In the genomic region with DNA sequence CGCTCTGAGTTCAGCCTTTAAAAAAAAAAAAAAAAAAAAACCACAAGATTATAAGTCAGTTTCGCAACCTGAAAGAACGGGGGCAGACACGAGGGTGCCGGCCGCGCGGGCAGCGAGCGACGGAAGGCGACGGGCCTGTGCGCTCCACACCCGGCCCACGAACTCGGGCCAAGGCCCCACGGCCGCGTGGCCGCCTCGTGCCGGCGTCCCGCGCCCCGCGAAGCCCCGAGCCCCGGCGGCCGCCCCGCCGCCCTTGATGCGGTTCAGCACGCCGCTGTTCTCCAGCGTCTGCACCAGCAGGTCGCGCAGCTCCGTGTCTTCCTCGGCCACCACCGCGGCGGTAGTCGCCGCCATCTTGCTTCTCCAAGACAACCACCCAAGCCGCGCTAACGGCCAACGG, we compare ENCODE assay signal across 8 mouse cellular contexts. TPM values are rescaled to one million over a fixed set of nuclear protein-coding genes. Genes with fewer than 3 reads are reported as not detected.
DNase-seq lines count a peak whose midpoint lies in the region; ATAC-seq and TF ChIP-seq lines count a peak whose summit lies in the region.
"Not testable (repeated sequence)": the region's sequence is repeated elsewhere in the genome, so short reads cannot be mapped to it uniquely, and the experiment has no call there.

A gene (minus strand): TSS at position 381 of the 400 bp plus-strand sequence.

- H3K79me2 ChIP-seq in C2C12 (ENCODE audit: control insufficient read depth, insufficient read depth), result not testable (repeated sequence)

- peak within 1 kb of the TSS; percentile 67 for H3K9ac ChIP-seq in forebrain, embryonic 13.5 days
- H3K9ac ChIP-seq in heart, embryonic 15.5 days, result peak within 1 kb of the TSS; percentile 63
- peak within 1 kb of the TSS; percentile 65 for H3K9ac ChIP-seq in kidney, embryonic 16.5 days (replicated peaks; ENCODE audit: low read length)
- H3K9ac ChIP-seq in midbrain, embryonic 14.5 days (replicated peaks; ENCODE audit: low read length), result not testable (repeated sequence)

- not testable (repeated sequence) for TF ChIP-seq CTCF in C2C12 (IDR thresholded peaks at IDR 0.05; ENCODE audit: control insufficient read depth, insufficient read depth, insufficient read length); brain, embryonic 14.5 days (IDR thresholded peaks at IDR 0.05; ENCODE audit: borderline replicate concordance, extremely low read depth, insufficient read depth, insufficient read length)

- WGBS in forebrain, embryonic 13.5 days, result 1% methylated on average over 44 of the region's 51 CpGs
- under 1% methylated on average over 47 of the region's 51 CpGs for WGBS in heart, embryonic 15.5 days
- WGBS in kidney, embryonic 16.5 days, result 0% methylated on average over 39 of the region's 51 CpGs
- under 1% methylated on average over 38 of the region's 51 CpGs for WGBS in midbrain, embryonic 14.5 days

- H3K4me2 ChIP-seq in forebrain, embryonic 13.5 days, result peak within 1 kb of the TSS; percentile 56
- H3K4me2 ChIP-seq in heart, embryonic 15.5 days, result peak within 1 kb of the TSS; percentile 59
- H3K4me2 ChIP-seq in kidney, embryonic 16.5 days (replicated peaks; ENCODE audit: low read depth, low read length), result peak within 1 kb of the TSS; percentile 48
- H3K4me2 ChIP-seq in midbrain, embryonic 14.5 days (ENCODE audit: low read length), result peak within 1 kb of the TSS; percentile 49

- TF ChIP-seq POLR2A in brain, embryonic 14.5 days (IDR thresholded peaks at IDR 0.05; ENCODE audit: borderline replicate concordance, extremely low read depth, insufficient read depth, insufficient read length, poor library complexity, severe bottlenecking), result not testable (repeated sequence)

- H3K79me3 ChIP-seq in C2C12 (ENCODE audit: low read depth), result not testable (repeated sequence)

- not testable (repeated sequence) for H3K27me3 ChIP-seq in C2C12 (ENCODE audit: control insufficient read depth, insufficient read depth, insufficient read length); forebrain, embryonic 13.5 days; heart, embryonic 15.5 days; kidney, embryonic 16.5 days (ENCODE audit: insufficient read depth, low read length); midbrain, embryonic 14.5 days (ENCODE audit: control insufficient read depth, insufficient read depth, low read length)

- H3K27ac ChIP-seq in forebrain, embryonic 13.5 days, result not testable (repeated sequence)
- H3K27ac ChIP-seq in heart, embryonic 15.5 days, result peak within 1 kb of the TSS; percentile 70
- H3K27ac ChIP-seq in kidney, embryonic 16.5 days (ENCODE audit: low read length), result peak within 1 kb of the TSS; percentile 61; the same call in 1 of the 2 replicates
- H3K27ac ChIP-seq in midbrain, embryonic 14.5 days (replicated peaks; ENCODE audit: low read depth, low read length), result 0 out of 2 replicates have a peak within 1 kb of the TSS, but pooled peaks have one; percentile 45

- H3K36me3 ChIP-seq in C2C12 (ENCODE audit: control insufficient read depth, insufficient read depth); forebrain, embryonic 13.5 days (ENCODE audit: poor library complexity, severe bottlenecking); heart, embryonic 15.5 days; kidney, embryonic 16.5 days (ENCODE audit: insufficient read depth, low read length); midbrain, embryonic 14.5 days (ENCODE audit: control insufficient read depth, insufficient read depth, low read length): not testable (repeated sequence)

- not testable (repeated sequence) for H3K9me3 ChIP-seq in forebrain, embryonic 13.5 days (replicated peaks); heart, embryonic 15.5 days (replicated peaks); kidney, embryonic 16.5 days (ENCODE audit: low read length); midbrain, embryonic 14.5 days (ENCODE audit: control insufficient read depth, low read length)

- H3K4me1 ChIP-seq in forebrain, embryonic 13.5 days; heart, embryonic 15.5 days (replicated peaks); kidney, embryonic 16.5 days (ENCODE audit: insufficient read depth, low read length); midbrain, embryonic 14.5 days (ENCODE audit: control insufficient read depth, insufficient read depth, low read length): not testable (repeated sequence)

- H3K4me3 ChIP-seq in C2C12 (ENCODE audit: insufficient read depth, poor library complexity, severe bottlenecking), result peak within 1 kb of the TSS; percentile 55
- H3K4me3 ChIP-seq in forebrain, embryonic 13.5 days, result peak within 1 kb of the TSS; percentile 51
- H3K4me3 ChIP-seq in heart, embryonic 15.5 days, result peak within 1 kb of the TSS; percentile 58
- peak within 1 kb of the TSS; percentile 52 for H3K4me3 ChIP-seq in kidney, embryonic 16.5 days (ENCODE audit: low read length)
- peak within 1 kb of the TSS; percentile 44 for H3K4me3 ChIP-seq in midbrain, embryonic 14.5 days (replicated peaks; ENCODE audit: low read depth, low read length)

- DNase-seq in brain, embryonic 14.5 days (ENCODE audit: low read depth), result peak; percentile 12
- DNase-seq in liver, result peak; percentile 20
- peak; percentile 25 for DNase-seq in midbrain, embryonic 14.5 days
- peak; percentile 29 to 37 for DNase-seq in spleen, postnatal 36 days (ENCODE audit: low spot score in 2 of 2)

- not testable (repeated sequence) for ATAC-seq in forebrain, embryonic 13.5 days; kidney, embryonic 16.5 days (ENCODE audit: low FRiP score, low TSS enrichment); midbrain, embryonic 14.5 days (ENCODE audit: low FRiP score, low TSS enrichment)
- peak; percentile 23; the same call in 1 of the 2 replicates for ATAC-seq in heart, embryonic 15.5 days (replicated peaks; ENCODE audit: insufficient number of reproducible peaks, insufficient read depth, low FRiP score, low read depth)

- peak within 1 kb of the TSS; percentile 85 for H3ac ChIP-seq in C2C12 (ENCODE audit: control insufficient read depth, insufficient read length, low read depth)

RNA-seq across cellular contexts. Expression of the gene that starts here (rescaled TPM):
- polyA plus RNA-seq in C2C12 (2012; fragmentation: generic; extraction: Trizol), result 6.4 TPM
- 38.7 and 53.9 TPM in 2 replicates for polyA plus RNA-seq in brain, embryonic 14.5 days (2012; rRNA removed)
- 48.8 and 50.1 TPM in 2 replicates for polyA plus RNA-seq in forebrain, embryonic 13.5 days (2015; fragmentation: Nextera tagmentation; extraction: Ambion mirVana)
- 23.7 and 32.7 TPM in 2 replicates for polyA plus RNA-seq in heart, embryonic 15.5 days (2015; fragmentation: Nextera tagmentation; extraction: Ambion mirVana)
- polyA plus RNA-seq in kidney, embryonic 16.5 days (2015; fragmentation: Nextera tagmentation; extraction: Ambion mirVana), result 58.2 and 59.7 TPM in 2 replicates
- 63.8 and 70.2 TPM in 2 replicates for polyA plus RNA-seq in midbrain, embryonic 14.5 days (2014; fragmentation: Nextera tagmentation; extraction: Ambion mirVana)
